Mouse (Mus musculus): ENCODE measurements around the gene Plxna2.

Gene Plxna2

GRCm38 (mm10) chr1:194835238-194835637 is 217.2 kb downstream of the Plxna2 start:
- DNase-seq (ENCODE audit: low read depth), result no peak

- no peak for DNase-seq (ENCODE audit: low read depth)
These were observed 218.2 kb downstream of the Plxna2 start for GRCm38 (mm10) chr1:194836182-194836581.

- DNase-seq (ENCODE audit: low read depth), result no peak
These were observed 218.7 kb downstream of the Plxna2 start for GRCm38 (mm10) chr1:194836671-194837070.

GRCm38 (mm10) chr1:194839230-194839910 is 221.4 kb downstream of the Plxna2 start:
- DNase-seq (ENCODE audit: low read depth), result peak; percentile 28

- DNase-seq (ENCODE audit: low read depth), result no peak
These were observed 225.0 kb downstream of the Plxna2 start for GRCm38 (mm10) chr1:194843020-194843419.

GRCm38 (mm10) chr1:194847014-194847413 is 229.0 kb downstream of the Plxna2 start:
- no peak for DNase-seq (ENCODE audit: low read depth)

GRCm38 (mm10) chr1:194851242-194852064 is 233.4 kb downstream of the Plxna2 start:
- no peak for DNase-seq (ENCODE audit: low read depth)

- DNase-seq (ENCODE audit: low read depth), result no peak
These were observed 234.0 kb downstream of the Plxna2 start for GRCm38 (mm10) chr1:194852065-194852358.

Measured in induced T-regulatory cell, adult 2 months (primary cell).